Mouse (Mus musculus): ENCODE results near the gene Tas2r119.

DNA sequence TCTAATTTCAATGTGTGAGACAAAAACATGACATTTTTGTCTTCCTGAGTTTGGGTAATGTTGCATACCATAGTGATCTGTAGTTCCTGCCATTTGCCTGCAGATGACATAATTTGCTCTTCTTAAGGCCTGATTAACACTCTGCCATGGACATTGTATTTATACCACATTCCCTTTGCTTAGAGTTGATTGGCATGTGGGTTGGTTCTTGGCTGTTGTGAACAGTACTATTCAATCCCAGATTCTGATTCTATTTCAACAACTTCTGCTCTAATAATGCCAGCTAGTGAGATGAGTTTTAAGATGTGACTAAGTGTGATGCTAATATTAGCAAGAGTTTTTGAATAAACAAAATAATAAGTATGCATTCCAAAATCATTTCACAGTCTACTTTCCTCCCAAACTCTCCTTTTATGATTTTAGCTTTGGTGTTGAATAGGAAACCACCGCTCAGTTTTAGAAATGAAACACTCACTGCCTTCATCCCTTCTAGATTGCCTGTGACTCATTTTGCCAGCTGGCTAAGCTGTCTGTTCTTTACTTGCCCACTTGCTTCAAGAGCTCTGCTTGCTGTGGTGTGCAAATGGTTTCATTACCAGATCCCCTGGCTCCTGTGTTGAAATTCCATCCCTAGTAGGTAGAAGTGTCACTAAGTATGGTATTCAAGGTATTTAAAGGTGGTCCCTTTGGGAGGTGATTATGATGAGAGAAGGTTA is 3.1 kb downstream of the Tas2r119 start:
- TF ChIP-seq CTCF (conservative IDR thresholded peaks at IDR 0.05; ENCODE audit: low read length) (no peak), POU5F1 (IDR thresholded peaks at IDR 0.05; ENCODE audit: borderline replicate concordance, low read length) (no peak)
